Mouse (Mus musculus): Measurements from ENCODE around the gene Bcl3. TPM values are rescaled to one million over a fixed set of nuclear protein-coding genes. Genes with fewer than 3 reads are reported as not detected.
"Not testable (repeated sequence)": the region's sequence is repeated elsewhere in the genome, so short reads cannot be mapped to it uniquely, and the experiment has no call there.

Bcl3 gene
- polyA plus RNA-seq, 1 experiment from 2014 or later: 0.54 TPM

- Histone ChIP-seq H3K27ac (no peak within 1 kb of the TSS), H3K4me2 (peak within 1 kb of the TSS; percentile 42), H3K9me3 (no peaks in the 10 kb centered on the region), H3K9ac (replicated peaks) (no peak within 1 kb of the TSS; the same call in 1 of the 2 replicates), H3K4me3 (replicated peaks) (peak within 1 kb of the TSS; percentile 24), H3K27me3 (peaks cover 52% of the 10 kb centered on the region), H3K36me3 (no peaks in the 10 kb centered on the region), H3K4me1 (replicated peaks) (0 out of 2 replicates have a peak, but pooled peaks cover 3% of the 10 kb centered on the region)
- peak; percentile 56; the same call in 1 of the 2 replicates for ATAC-seq (ENCODE audit: insufficient number of reproducible peaks, insufficient read depth, low FRiP score, low TSS enrichment, low read depth)
- 2% methylated on average over 32 of the region's 32 CpGs for WGBS
Measured at GRCm38 (mm10) chr7:19796697-19797588, 25.6 kb downstream of the Bcl3 start, which contains the start of gene Cblc. Gene Cblc (minus strand): TSS chr7:19796809.

GRCm38 (mm10) chr7:19796254-19796653 lies 26.3 kb downstream of the Bcl3 start:
- Histone ChIP-seq H3K27me3 (peaks cover 49% of the 10 kb centered on the region), H3K27ac (no peak overlapping the region), H3K36me3 (no peaks in the 10 kb centered on the region), H3K9me3 (no peaks in the 10 kb centered on the region), H3K4me2 (peak overlapping the region; percentile 42), H3K9ac (replicated peaks) (no peak overlapping the region; the same call in 1 of the 2 replicates), H3K4me1 (replicated peaks) (0 out of 2 replicates have a peak, but pooled peaks cover 3% of the 10 kb centered on the region), H3K4me3 (replicated peaks) (peak overlapping the region; percentile 24)
- WGBS: 10% methylated on average over 18 of the region's 18 CpGs
- no peak for ATAC-seq (ENCODE audit: insufficient number of reproducible peaks, insufficient read depth, low FRiP score, low TSS enrichment, low read depth)

DNA sequence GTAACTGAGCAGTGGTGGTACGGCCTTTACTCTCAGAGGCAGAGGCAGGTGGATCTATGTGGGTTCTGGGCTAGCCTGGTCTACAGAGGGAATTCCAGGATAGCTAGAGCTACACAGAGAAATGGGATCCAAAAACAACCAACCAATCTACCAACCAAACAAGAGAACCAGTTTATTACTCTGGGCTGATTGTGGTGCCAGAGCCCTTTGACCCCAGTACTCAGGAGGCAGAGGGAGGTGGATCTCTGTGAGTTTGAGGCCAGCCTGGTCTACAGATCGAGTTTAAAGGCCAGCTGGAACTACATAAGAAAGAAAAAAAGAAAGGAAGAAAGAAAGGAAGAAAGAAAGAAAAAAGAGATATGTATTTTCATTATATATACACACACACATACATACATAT lies 27.3 kb downstream of the Bcl3 start:
- no peak overlapping the region for H3K27ac ChIP-seq
- WGBS: 67% methylated on average over 2 of the region's 2 CpGs
- no peak overlapping the region for H3K9ac ChIP-seq (replicated peaks)
- ATAC-seq (ENCODE audit: insufficient number of reproducible peaks, insufficient read depth, low FRiP score, low TSS enrichment, low read depth): no peak
- no peak overlapping the region for H3K4me2 ChIP-seq
- 0 out of 2 replicates have a peak, but pooled peaks cover 3% of the 10 kb centered on the region for H3K4me1 ChIP-seq (replicated peaks)
- no peak overlapping the region for H3K4me3 ChIP-seq (replicated peaks)
- no peaks in the 10 kb centered on the region for H3K9me3 ChIP-seq
- H3K36me3 ChIP-seq: no peaks in the 10 kb centered on the region
- H3K27me3 ChIP-seq: peaks cover 56% of the 10 kb centered on the region

DNA sequence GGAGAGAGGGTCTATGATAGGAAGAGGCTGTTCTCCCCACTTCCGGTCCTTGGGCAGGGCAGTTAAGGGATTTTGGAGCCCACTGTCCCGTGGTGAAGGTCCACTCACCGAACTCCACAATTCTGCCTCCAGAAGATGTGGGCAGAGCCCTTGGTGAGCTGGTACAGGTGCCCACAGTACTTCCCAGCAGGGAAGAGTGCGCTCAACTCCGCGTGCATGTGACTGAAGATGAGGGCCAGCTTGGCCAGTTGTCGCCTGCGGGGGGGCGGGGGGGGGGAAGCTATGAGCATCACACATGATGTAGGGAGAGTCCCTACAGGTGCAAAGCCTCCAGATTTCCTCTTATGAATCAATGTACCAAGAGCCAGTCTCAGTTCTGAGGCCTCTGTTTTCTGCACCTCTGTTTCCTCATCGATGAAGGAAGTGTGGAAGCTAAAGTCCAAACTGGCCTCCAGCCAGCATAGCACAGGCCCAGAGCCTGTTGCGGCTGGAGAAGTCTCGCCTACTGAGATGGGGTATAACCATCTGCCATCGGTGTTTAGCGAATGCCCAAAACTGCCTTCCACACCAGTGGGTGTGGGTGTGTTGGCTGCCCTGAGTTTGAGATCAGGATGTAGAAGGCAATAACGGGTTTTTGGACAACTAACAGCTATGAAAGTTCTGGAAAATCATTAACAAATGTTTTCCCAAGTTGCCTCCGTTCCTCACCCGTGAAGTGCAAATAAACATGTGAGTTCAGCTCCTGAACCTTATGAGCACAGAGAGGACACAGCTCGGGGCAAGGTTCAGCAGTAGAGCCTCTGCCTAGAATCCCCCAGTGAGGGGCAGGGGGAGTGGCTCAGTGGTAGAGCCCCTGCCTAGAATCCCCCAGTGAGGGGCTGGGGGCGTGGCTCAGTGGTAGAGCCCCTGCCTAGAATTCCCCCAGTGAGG lies 29.6 kb downstream of the Bcl3 start:
- Histone ChIP-seq H3K4me3 (replicated peaks) (no peak overlapping the region), H3K4me1 (replicated peaks) (0 out of 2 replicates have a peak, but pooled peaks cover 3% of the 10 kb centered on the region), H3K27ac (no peak overlapping the region), H3K9ac (replicated peaks) (no peak overlapping the region), H3K27me3 (peaks cover 63% of the 10 kb centered on the region), H3K36me3 (no peaks in the 10 kb centered on the region), H3K4me2 (no peak overlapping the region), H3K9me3 (no peaks in the 10 kb centered on the region)
- no peak for ATAC-seq (ENCODE audit: insufficient number of reproducible peaks, insufficient read depth, low FRiP score, low TSS enrichment, low read depth)
- 85% methylated on average over 19 of the region's 19 CpGs for WGBS

GRCm38 (mm10) chr7:19791504-19791903 lies 31.1 kb downstream of the Bcl3 start:
- not testable (repeated sequence) for H3K4me2 ChIP-seq; H3K4me3 ChIP-seq (replicated peaks); H3K4me1 ChIP-seq (replicated peaks); H3K36me3 ChIP-seq; H3K27ac ChIP-seq; H3K9me3 ChIP-seq; ATAC-seq (ENCODE audit: insufficient number of reproducible peaks, insufficient read depth, low FRiP score, low TSS enrichment, low read depth); H3K9ac ChIP-seq (replicated peaks)
- WGBS: 77% methylated on average over 2 of the region's 2 CpGs
- H3K27me3 ChIP-seq: peaks cover 48% of the 10 kb centered on the region

DNA sequence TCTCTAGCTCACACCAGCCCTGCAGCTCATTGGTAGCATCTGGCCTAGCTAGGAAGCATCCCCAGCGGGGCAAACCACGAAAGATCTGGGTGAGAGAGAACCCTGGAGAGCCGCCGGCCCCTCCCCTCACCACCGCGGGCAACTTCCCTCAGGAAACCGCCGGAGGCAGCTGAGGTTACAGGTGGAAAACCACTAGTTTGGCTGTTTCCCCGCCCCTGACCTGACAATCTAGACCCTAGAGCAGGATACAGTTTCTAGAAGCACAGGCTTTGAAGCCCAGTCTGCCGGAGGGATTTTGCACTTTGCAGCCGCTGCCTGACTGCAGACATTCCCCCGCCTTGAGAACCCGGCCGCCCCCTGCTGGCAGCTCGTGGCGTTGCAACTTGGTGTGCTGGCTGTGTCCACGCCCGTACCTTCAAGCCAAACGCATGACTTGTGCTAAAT lies 32.6 kb downstream of the Bcl3 start:
- Histone ChIP-seq H3K36me3 (no peaks in the 10 kb centered on the region), H3K4me1 (replicated peaks) (no peaks in the 10 kb centered on the region; the same call in 1 of the 2 replicates), H3K9me3 (no peaks in the 10 kb centered on the region), H3K9ac (replicated peaks) (peak overlapping the region; percentile 48), H3K27ac (no peak overlapping the region), H3K27me3 (peaks cover 38% of the 10 kb centered on the region), H3K4me2 (peak overlapping the region; percentile 66), H3K4me3 (replicated peaks) (peak overlapping the region; percentile 32)
- WGBS: 2% methylated on average over 19 of the region's 19 CpGs
- ATAC-seq (ENCODE audit: insufficient number of reproducible peaks, insufficient read depth, low FRiP score, low TSS enrichment, low read depth): no peak

DNA sequence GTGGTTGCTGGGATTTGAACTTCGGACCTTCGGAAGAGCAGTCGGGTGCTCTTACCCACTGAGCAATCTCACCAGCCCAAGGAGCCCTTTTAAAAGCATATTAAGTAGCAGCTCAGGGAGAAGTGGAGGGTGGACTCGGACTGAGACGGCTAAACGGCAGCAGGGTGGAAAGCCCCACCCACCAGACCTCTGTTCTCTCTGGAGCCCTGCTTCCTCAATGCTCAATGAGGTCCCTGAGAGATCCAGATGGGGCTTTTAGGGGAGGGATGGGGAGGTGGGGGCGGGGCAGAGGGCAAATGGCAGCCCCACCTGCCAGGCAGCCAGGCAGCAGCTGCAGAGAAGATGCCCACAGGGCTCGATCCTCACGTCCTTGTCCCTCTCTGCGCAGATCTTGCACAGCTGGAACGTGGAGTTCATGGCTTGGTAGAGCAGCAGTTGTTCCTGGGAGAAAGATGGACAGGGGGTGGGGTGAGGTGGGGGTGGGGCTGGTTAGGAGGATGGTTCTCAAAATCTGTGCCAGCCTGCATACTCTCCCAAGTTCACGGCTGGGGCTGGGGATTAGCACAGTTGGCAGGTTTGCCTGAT lies 36.6 kb downstream of the Bcl3 start:
- Histone ChIP-seq H3K27me3 (peaks cover 23% of the 10 kb centered on the region), H3K9ac (replicated peaks) (no peak overlapping the region), H3K27ac (no peak overlapping the region), H3K36me3 (no peaks in the 10 kb centered on the region), H3K9me3 (no peaks in the 10 kb centered on the region), H3K4me2 (no peak overlapping the region), H3K4me1 (replicated peaks) (no peaks in the 10 kb centered on the region; the same call in 1 of the 2 replicates), H3K4me3 (replicated peaks) (no peak overlapping the region)
- WGBS: 40% methylated on average over 12 of the region's 12 CpGs
- no peak for ATAC-seq (ENCODE audit: insufficient number of reproducible peaks, insufficient read depth, low FRiP score, low TSS enrichment, low read depth)

GRCm38 (mm10) chr7:19784764-19785535 lies 37.6 kb downstream of the Bcl3 start:
- H3K36me3 ChIP-seq: no peaks in the 10 kb centered on the region
- no peak overlapping the region for H3K4me3 ChIP-seq (replicated peaks)
- H3K4me1 ChIP-seq (replicated peaks): no peaks in the 10 kb centered on the region; the same call in 1 of the 2 replicates
- H3K27ac ChIP-seq: no peak overlapping the region
- no peak overlapping the region for H3K9ac ChIP-seq (replicated peaks)
- ATAC-seq (ENCODE audit: insufficient number of reproducible peaks, insufficient read depth, low FRiP score, low TSS enrichment, low read depth): no peak
- 22% methylated on average over 11 of the region's 11 CpGs for WGBS
- H3K4me2 ChIP-seq: no peak overlapping the region
- peaks cover 15% of the 10 kb centered on the region for H3K27me3 ChIP-seq
- 0 out of 2 replicates have a peak, but pooled peaks cover 1% of the 10 kb centered on the region for H3K9me3 ChIP-seq

DNA sequence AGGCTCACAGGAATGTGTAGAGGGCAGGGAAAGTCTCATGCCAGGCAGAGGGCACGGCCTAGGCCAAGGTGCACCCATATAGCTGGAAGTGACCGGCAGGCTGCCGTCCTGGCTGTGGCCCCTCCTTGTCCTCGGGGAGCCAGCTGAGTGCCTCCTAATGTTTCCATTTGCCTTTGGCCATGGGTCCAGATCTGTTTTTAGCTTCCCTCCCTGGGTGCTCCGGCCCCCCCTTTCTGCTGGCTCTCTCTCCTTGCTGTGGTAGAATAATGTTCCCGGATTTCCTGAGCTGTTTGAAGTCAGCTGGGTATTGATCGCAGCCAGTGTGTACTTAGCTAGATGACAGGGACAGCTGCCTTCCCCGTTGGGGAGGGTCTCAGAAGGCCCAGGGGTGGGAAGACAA lies 38.9 kb downstream of the Bcl3 start:
- H3K27me3 ChIP-seq: peaks cover 8% of the 10 kb centered on the region
- WGBS: 73% methylated on average over 8 of the region's 8 CpGs
- H3K9ac ChIP-seq (replicated peaks): no peak overlapping the region
- H3K4me3 ChIP-seq (replicated peaks): no peak overlapping the region
- H3K27ac ChIP-seq: no peak overlapping the region
- no peaks in the 10 kb centered on the region for H3K36me3 ChIP-seq
- no peaks in the 10 kb centered on the region; the same call in 1 of the 2 replicates for H3K4me1 ChIP-seq (replicated peaks)
- no peak overlapping the region for H3K4me2 ChIP-seq
- H3K9me3 ChIP-seq: 0 out of 2 replicates have a peak, but pooled peaks cover 5% of the 10 kb centered on the region
- ATAC-seq (ENCODE audit: insufficient number of reproducible peaks, insufficient read depth, low FRiP score, low TSS enrichment, low read depth): no peak

DNA sequence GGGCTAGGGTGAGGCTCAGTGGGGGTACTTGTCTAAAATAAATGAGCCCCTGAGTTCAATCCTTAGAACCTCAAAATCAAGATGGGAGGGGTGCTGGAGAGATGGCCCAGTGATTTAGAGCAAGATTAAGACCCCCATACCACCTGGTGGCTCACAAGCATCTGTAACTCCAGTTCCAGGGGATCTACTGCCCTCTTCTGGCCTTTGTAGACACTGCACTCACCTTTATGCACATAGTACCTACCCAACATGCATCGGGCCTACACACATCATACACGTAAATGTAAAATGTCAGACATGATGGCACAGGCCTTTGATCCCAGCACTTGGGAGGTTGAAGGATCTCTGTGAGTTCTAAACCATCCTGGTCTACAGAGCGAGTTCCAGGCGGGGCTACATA lies 39.9 kb downstream of the Bcl3 start:
- H3K4me3 ChIP-seq (replicated peaks): no peak overlapping the region
- H3K4me1 ChIP-seq (replicated peaks): no peaks in the 10 kb centered on the region; the same call in 1 of the 2 replicates
- WGBS: 86% methylated on average over 4 of the region's 4 CpGs
- no peaks in the 10 kb centered on the region for H3K36me3 ChIP-seq
- peaks cover 6% of the 10 kb centered on the region; the same call in 1 of the 2 replicates for H3K27me3 ChIP-seq
- H3K27ac ChIP-seq: no peak overlapping the region
- no peak for ATAC-seq (ENCODE audit: insufficient number of reproducible peaks, insufficient read depth, low FRiP score, low TSS enrichment, low read depth)
- H3K9me3 ChIP-seq: 0 out of 2 replicates have a peak, but pooled peaks cover 5% of the 10 kb centered on the region
- H3K4me2 ChIP-seq: no peak overlapping the region
- H3K9ac ChIP-seq (replicated peaks): no peak overlapping the region
